Mouse (Mus musculus): ENCODE results near the gene Zc3h12a. TPM values are rescaled to one million over a fixed set of nuclear protein-coding genes. Genes with fewer than 3 reads are reported as not detected.

Gene Zc3h12a
- polyA plus RNA-seq, 1 experiment from 2014 or later: 0.31 TPM

DNA sequence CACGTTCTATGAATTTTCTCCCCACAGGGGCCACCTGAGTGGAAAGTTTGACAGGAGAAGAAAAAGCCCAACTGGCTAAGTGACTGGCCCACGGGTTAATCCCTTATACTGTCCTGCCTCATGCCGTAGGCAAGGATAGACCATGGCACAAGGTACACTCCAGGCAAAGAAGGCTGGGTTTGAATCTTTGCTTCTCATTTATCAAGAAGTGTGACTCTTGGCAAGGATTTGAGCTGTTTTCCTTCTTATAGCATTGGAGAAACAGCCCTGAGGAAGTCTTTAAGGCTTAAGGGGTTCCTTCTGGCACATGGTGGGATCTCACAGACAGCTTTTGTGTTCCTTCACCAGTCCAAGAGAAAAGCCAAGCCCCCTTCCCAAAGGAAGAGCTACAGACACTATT is 1.5 kb downstream of the Zc3h12a start:
- no peaks in the 10 kb centered on the region; the same call in 1 of the 2 replicates for H3K27me3 ChIP-seq (ENCODE audit: control insufficient read depth, insufficient read depth, low read length)

DNA sequence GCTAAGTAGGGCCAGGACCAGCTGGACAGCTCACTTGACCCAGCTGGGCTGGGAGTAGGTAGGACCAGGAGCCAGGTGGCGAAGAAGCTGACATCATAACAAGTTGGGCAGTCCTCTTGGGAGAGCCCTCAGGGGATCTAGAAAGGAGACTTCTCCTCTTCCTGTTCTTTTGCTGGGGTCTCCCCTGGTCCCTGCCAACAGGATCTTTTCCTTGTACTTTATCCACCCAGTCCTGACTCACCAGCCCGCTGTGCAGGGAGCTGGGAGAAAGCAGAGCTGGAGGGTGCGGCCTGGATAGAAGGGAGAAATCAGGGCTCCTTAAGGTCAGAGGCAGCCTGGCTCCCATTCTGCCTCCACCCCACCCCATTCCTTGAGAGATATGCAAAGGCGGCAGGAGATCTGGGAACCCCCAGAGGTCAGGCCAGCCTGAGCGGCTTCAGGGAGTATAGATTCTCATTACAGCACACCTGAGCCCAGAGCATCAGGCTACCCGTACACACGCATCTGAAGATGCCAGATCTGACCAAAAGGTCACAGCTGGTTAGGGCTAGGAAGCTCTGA is 2.2 kb downstream of the Zc3h12a start:
- 70% methylated on average over 7 of the region's 7 CpGs for WGBS
- H3K27me3 ChIP-seq (ENCODE audit: control insufficient read depth, insufficient read depth, low read length): no peaks in the 10 kb centered on the region; the same call in 1 of the 2 replicates
- H3K4me2 ChIP-seq (ENCODE audit: low read depth, low read length): no peak overlapping the region
- H3K4me3 ChIP-seq (ENCODE audit: low read depth, low read length): no peak overlapping the region
- no peak for ATAC-seq (replicated peaks; ENCODE audit: insufficient number of reproducible peaks, low FRiP score, low TSS enrichment, low read depth)
- H3K27ac ChIP-seq (replicated peaks; ENCODE audit: low read depth, low read length): no peak overlapping the region
- no peak for DNase-seq (ENCODE audit: low spot score)
- no peaks in the 10 kb centered on the region for H3K9me3 ChIP-seq (replicated peaks; ENCODE audit: control insufficient read depth, low read length)
- no peaks in the 10 kb centered on the region for H3K4me1 ChIP-seq (ENCODE audit: control insufficient read depth, insufficient read depth, low read length)
- no peaks in the 10 kb centered on the region for H3K36me3 ChIP-seq (replicated peaks; ENCODE audit: control insufficient read depth, insufficient read depth, low read depth, low read length)
- no peak overlapping the region for H3K9ac ChIP-seq (replicated peaks; ENCODE audit: low read length)

More for the DNA sequence above, 1.5 kb downstream of the Zc3h12a start:
- H3K36me3 ChIP-seq (replicated peaks; ENCODE audit: control insufficient read depth, insufficient read depth, low read depth, low read length): no peaks in the 10 kb centered on the region
- no peak for ATAC-seq (replicated peaks; ENCODE audit: insufficient number of reproducible peaks, low FRiP score, low TSS enrichment, low read depth)
- no peaks in the 10 kb centered on the region for H3K9me3 ChIP-seq (replicated peaks; ENCODE audit: control insufficient read depth, low read length)
- H3K4me2 ChIP-seq (ENCODE audit: low read depth, low read length): no peak overlapping the region
- H3K4me3 ChIP-seq (ENCODE audit: low read depth, low read length): no peak overlapping the region
- WGBS: 88% methylated on average over 3 of the region's 3 CpGs
- H3K27ac ChIP-seq (replicated peaks; ENCODE audit: low read depth, low read length): no peak overlapping the region
- no peak overlapping the region for H3K9ac ChIP-seq (replicated peaks; ENCODE audit: low read length)
- no peaks in the 10 kb centered on the region for H3K4me1 ChIP-seq (ENCODE audit: control insufficient read depth, insufficient read depth, low read length)
- no peak for DNase-seq (ENCODE audit: low spot score)

DNA sequence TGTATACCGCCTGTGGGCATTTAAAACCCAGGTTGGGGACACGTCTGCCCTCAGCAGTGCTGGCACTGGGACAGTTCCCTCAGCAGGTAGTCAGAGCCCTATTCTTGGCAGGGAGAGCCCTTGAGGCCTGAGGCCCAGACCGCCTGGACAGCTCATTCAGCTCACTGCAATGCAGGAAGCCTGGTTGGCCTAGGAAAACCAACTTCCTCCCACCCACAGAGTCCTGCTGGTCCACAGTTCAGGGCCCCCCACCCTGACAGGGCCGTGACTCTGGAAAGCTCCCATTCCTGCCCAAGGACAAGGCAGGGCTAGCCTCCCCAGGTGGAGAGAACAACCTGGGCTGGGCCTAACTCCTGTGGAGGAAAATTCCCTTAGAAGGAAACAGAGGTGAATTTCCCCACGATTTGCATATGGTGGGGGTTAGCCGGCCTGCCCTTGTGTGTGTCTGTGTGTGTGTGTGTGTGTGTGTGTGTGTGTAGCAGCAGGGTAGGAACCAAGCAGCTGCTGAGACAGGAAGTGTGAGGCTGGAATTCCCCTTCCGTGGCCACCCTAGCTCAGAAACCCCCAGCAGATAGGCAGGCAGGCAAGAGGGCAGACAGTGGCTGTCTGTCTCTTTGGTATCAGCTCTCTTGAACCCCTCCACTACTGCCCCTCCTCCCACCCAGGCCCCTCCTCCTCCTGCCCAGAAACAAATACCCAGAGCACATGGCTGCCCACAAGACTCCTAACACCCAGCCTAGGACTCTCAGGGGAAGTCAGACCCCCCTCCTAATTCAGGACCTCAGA is 3.0 kb downstream of the Zc3h12a start:
- Histone ChIP-seq H3K27ac (replicated peaks; ENCODE audit: low read depth, low read length) (no peak overlapping the region), H3K9ac (replicated peaks; ENCODE audit: low read length) (no peak overlapping the region), H3K9me3 (replicated peaks; ENCODE audit: control insufficient read depth, low read length) (no peaks in the 10 kb centered on the region), H3K4me3 (ENCODE audit: low read depth, low read length) (no peak overlapping the region), H3K27me3 (ENCODE audit: control insufficient read depth, insufficient read depth, low read length) (no peaks in the 10 kb centered on the region; the same call in 1 of the 2 replicates), H3K36me3 (replicated peaks; ENCODE audit: control insufficient read depth, insufficient read depth, low read depth, low read length) (no peaks in the 10 kb centered on the region), H3K4me1 (ENCODE audit: control insufficient read depth, insufficient read depth, low read length) (no peaks in the 10 kb centered on the region), H3K4me2 (ENCODE audit: low read depth, low read length) (no peak overlapping the region)
- ATAC-seq (replicated peaks; ENCODE audit: insufficient number of reproducible peaks, low FRiP score, low TSS enrichment, low read depth) (no peak), DNase-seq (ENCODE audit: low spot score) (no peak)
- WGBS: 36% methylated on average over 7 of the region's 7 CpGs

DNA sequence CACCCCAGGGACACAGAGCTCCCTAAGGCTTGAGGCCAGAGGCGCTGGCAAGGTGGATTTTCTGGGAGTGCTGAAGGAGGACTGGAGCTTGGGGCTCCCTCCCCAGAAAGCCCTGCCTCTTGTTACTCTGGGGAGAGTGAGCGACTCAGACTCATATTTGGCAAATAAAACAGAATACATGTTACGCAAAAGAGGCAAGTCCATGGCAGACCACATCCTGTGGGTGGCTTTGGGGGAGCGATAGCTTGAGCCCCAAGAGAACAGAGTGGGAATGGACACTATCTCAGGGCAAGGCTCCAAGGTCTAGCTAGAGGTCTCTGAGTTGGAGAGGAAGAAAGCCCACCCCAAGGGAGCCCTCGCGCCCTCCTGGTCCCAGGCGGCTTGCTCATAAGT is 4.4 kb downstream of the Zc3h12a start:
- ATAC-seq (replicated peaks; ENCODE audit: insufficient number of reproducible peaks, low FRiP score, low TSS enrichment, low read depth): no peak
- H3K27ac ChIP-seq (replicated peaks; ENCODE audit: low read depth, low read length): no peak overlapping the region
- no peaks in the 10 kb centered on the region for H3K9me3 ChIP-seq (replicated peaks; ENCODE audit: control insufficient read depth, low read length)
- 66% methylated on average over 7 of the region's 7 CpGs for WGBS
- no peak for DNase-seq (ENCODE audit: low spot score)
- no peak overlapping the region for H3K9ac ChIP-seq (replicated peaks; ENCODE audit: low read length)
- H3K4me2 ChIP-seq (ENCODE audit: low read depth, low read length): no peak overlapping the region
- H3K4me1 ChIP-seq (ENCODE audit: control insufficient read depth, insufficient read depth, low read length): no peaks in the 10 kb centered on the region
- H3K27me3 ChIP-seq (ENCODE audit: control insufficient read depth, insufficient read depth, low read length): no peaks in the 10 kb centered on the region; the same call in 1 of the 2 replicates
- H3K36me3 ChIP-seq (replicated peaks; ENCODE audit: control insufficient read depth, insufficient read depth, low read depth, low read length): no peaks in the 10 kb centered on the region
- no peak overlapping the region for H3K4me3 ChIP-seq (ENCODE audit: low read depth, low read length)

DNA sequence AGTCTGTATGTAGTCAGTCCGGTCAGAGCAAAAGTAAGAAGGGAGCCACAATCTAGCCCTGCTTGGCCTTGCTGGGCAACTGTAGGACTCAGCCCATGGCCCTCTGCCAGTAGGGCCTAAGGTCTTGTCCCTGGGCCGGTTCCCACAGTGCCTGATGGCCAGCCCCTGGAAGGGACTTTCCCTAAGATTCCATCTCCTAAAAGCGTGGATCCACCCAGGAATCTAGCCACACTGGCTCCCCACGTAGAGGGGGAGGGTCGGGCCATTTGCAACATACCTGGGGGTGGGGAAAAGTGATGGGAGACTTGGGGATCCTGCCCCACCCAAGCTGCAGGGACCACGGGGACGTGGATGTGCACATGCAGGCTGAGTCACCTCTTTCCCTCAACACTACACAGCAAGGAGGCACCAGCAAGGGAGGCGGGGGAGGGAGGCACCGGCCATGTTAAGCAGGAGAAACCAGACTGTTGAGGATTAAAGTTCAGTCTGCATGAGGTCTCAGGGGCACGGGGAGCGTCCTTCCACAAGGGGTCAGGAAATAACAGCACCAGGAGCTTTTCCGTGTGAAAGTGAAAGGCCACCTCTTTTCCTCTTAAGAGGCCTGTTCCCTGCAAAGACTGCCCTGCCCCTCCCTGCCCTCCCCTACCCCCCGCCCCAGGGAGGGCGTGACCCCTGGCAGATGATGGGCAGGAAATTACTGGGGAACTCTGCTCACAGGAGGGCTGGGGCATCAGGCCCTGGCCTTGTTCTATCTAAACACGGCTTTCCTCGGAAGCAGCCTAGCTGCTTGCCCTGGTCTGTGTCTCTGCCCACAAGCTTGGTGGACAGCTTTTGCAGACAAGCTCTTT is 5.0 kb downstream of the Zc3h12a start:
- H3K4me2 ChIP-seq (ENCODE audit: low read depth, low read length): no peak overlapping the region
- H3K9ac ChIP-seq (replicated peaks; ENCODE audit: low read length): no peak overlapping the region
- DNase-seq (ENCODE audit: low spot score) (no peak), ATAC-seq (replicated peaks; ENCODE audit: insufficient number of reproducible peaks, low FRiP score, low TSS enrichment, low read depth) (no peak)
- no peak overlapping the region for H3K27ac ChIP-seq (replicated peaks; ENCODE audit: low read depth, low read length)
- H3K4me1 ChIP-seq (ENCODE audit: control insufficient read depth, insufficient read depth, low read length): no peaks in the 10 kb centered on the region
- H3K36me3 ChIP-seq (replicated peaks; ENCODE audit: control insufficient read depth, insufficient read depth, low read depth, low read length): no peaks in the 10 kb centered on the region
- H3K27me3 ChIP-seq (ENCODE audit: control insufficient read depth, insufficient read depth, low read length): no peaks in the 10 kb centered on the region; the same call in 1 of the 2 replicates
- H3K9me3 ChIP-seq (replicated peaks; ENCODE audit: control insufficient read depth, low read length): no peaks in the 10 kb centered on the region
- no peak overlapping the region for H3K4me3 ChIP-seq (ENCODE audit: low read depth, low read length)
- 15% methylated on average over 16 of the region's 16 CpGs for WGBS

DNA sequence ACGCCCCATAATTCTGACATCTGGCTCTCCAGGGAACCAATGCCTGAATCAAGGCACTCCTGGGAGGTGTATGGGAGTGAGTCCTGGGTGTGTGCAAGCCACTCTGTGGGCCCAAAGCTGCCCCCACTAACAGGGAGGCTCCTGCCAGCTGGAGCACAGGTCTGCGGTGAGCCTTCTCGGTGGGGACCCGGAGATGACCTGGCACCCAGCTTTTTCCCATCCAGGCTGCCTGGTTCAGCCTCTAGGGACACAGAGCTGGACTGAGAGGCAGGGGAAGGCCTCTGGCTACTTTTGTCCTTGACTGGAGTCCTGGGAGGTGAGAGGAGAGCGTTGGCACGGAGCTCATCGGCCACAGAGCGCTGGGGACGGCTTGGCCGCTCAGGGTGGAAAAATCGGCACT is 7.9 kb downstream of the Zc3h12a start:
- no peak overlapping the region for H3K4me3 ChIP-seq (ENCODE audit: low read depth, low read length)
- no peak overlapping the region for H3K4me2 ChIP-seq (ENCODE audit: low read depth, low read length)
- no peaks in the 10 kb centered on the region for H3K9me3 ChIP-seq (replicated peaks; ENCODE audit: control insufficient read depth, low read length)
- ATAC-seq (replicated peaks; ENCODE audit: insufficient number of reproducible peaks, low FRiP score, low TSS enrichment, low read depth) (no peak), DNase-seq (ENCODE audit: low spot score) (no peak)
- no peaks in the 10 kb centered on the region for H3K4me1 ChIP-seq (ENCODE audit: control insufficient read depth, insufficient read depth, low read length)
- no peak overlapping the region for H3K27ac ChIP-seq (replicated peaks; ENCODE audit: low read depth, low read length)
- H3K27me3 ChIP-seq (ENCODE audit: control insufficient read depth, insufficient read depth, low read length): no peaks in the 10 kb centered on the region
- H3K36me3 ChIP-seq (replicated peaks; ENCODE audit: control insufficient read depth, insufficient read depth, low read depth, low read length): no peaks in the 10 kb centered on the region
- no peak overlapping the region for H3K9ac ChIP-seq (replicated peaks; ENCODE audit: low read length)
- 96% methylated on average over 11 of the region's 11 CpGs for WGBS

GRCm38 (mm10) chr4:125119070-125119469 is 8.6 kb downstream of the Zc3h12a start:
- WGBS: 24% methylated on average over 10 of the region's 10 CpGs
- H3K4me1 ChIP-seq (ENCODE audit: control insufficient read depth, insufficient read depth, low read length): no peaks in the 10 kb centered on the region
- ATAC-seq (replicated peaks; ENCODE audit: insufficient number of reproducible peaks, low FRiP score, low TSS enrichment, low read depth): no peak

More at GRCm38 (mm10) chr4:125119070-125119469, 8.6 kb downstream of the Zc3h12a start:
- Histone ChIP-seq H3K9me3 (replicated peaks; ENCODE audit: control insufficient read depth, low read length) (no peaks in the 10 kb centered on the region), H3K4me2 (ENCODE audit: low read depth, low read length) (no peak overlapping the region), H3K4me3 (ENCODE audit: low read depth, low read length) (no peak overlapping the region), H3K27me3 (ENCODE audit: control insufficient read depth, insufficient read depth, low read length) (no peaks in the 10 kb centered on the region), H3K27ac (replicated peaks; ENCODE audit: low read depth, low read length) (no peak overlapping the region), H3K9ac (replicated peaks; ENCODE audit: low read length) (no peak overlapping the region), H3K36me3 (replicated peaks; ENCODE audit: control insufficient read depth, insufficient read depth, low read depth, low read length) (no peaks in the 10 kb centered on the region)
- peak; percentile 49 for DNase-seq (ENCODE audit: low spot score)

All from embryonic facial prominence, embryonic 11.5 days (tissue).